Mouse (Mus musculus): ENCODE results near the gene Mgat5.
A peak's percentile ranks its signal among the peaks of the same experiment; 100 is the strongest.

The Mgat5 gene

DNA sequence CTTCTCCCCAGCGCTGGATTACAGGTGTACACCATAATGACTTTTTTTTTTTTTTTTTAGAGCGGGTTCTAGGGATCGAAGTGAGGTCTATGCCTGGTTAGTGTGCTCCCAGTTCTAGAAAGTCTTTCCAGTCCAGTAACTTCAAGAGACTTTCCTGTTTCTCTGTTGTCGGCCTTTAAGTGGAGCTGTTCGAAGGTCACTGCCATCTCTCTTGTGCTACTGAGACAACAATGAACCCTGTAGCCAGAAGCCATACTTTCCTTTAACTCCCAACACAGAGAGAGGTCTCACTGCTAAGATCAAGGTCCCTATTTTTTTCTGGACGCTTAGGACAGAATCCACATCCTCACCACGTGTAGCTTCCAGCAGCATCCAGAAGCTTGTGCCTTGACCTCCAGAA lies 13.4 kb downstream of the Mgat5 start:
- no peak for DNase-seq

DNA sequence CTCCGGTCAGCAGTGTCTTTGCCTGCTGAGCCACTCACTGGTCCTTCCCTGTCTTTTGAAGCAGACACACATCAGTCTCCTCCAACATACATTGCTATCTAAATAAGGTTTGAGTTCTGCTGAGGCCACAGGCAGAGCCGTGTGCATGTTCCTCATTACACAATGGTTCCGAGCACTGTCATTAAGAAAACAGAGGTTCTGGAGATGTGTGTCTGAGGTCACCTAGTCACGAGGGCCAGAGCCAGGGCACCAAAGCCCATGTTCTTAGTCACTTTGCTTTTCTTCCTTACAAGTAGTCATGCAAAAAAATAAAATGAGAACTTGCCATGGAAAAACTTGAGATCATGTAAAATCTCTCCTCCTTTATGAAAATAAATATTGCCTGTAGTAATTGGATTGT lies 14.3 kb downstream of the Mgat5 start:
- DNase-seq = no peak

DNA sequence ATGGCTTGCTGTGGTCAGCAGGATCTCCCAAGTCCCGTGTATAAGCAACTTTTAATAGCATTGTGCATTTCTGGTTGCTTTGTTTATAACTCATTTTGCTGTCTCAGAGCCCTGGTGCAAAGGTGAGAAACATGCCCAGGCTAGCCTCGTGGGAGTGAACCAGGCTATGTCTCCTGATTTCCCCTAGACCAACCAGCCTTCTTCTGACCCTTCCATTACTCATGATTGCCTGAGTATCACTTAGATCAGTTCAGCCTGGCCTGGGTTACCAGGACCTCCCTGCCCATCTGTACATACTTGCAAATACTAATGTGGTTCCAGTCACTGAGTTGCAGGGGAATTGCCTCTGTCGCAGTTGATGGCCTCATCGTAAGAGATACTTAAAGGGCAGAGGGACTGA lies 14.8 kb downstream of the Mgat5 start:
- DNase-seq = no peak

- DNase-seq = no peak
These were observed 17.4 kb downstream of the Mgat5 start for GRCm38 (mm10) chr1:127221998-127222736.

DNA sequence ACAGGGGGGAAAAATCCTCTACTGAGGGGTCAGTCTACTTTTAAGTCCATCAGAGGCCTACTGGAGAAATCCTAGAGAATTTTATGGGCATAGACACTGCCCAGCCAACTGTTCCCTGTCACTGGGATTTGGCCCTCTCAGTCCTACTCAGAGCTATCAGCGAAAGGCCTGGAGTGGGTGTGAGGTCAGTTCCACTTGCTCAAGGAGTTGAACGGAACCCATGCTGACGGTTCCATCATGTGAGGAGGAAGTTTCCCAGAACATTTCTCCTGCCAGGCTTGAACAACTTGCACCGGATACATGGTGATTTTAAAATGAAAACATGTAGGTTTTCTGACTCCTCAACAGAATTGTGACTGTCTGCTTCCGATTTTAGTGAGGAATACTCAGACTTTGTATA lies 20.2 kb downstream of the Mgat5 start:
- DNase-seq = no peak

- no peak for DNase-seq
These were observed 24.2 kb downstream of the Mgat5 start for GRCm38 (mm10) chr1:127229011-127229410.

DNA sequence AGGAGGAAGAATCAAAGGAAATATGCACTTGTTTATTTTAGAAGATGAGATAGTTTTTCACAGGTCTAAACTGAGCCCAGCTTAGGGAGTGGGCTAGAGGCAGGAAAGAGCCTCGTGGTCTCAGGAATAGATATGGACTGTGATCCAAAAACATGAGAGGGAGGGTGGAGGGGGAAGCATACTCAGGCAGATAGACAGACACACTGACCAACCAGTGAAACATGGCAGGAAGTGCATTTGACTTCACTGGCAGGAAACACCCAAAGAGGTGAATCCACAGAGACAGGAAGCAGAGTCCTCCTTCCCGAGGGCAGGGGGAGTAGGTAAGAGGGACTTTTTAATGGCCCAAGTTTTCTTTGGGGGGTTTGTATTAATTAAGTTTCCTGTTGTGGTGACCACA lies 25.7 kb downstream of the Mgat5 start:
- peak; percentile 46 for DNase-seq

DNA sequence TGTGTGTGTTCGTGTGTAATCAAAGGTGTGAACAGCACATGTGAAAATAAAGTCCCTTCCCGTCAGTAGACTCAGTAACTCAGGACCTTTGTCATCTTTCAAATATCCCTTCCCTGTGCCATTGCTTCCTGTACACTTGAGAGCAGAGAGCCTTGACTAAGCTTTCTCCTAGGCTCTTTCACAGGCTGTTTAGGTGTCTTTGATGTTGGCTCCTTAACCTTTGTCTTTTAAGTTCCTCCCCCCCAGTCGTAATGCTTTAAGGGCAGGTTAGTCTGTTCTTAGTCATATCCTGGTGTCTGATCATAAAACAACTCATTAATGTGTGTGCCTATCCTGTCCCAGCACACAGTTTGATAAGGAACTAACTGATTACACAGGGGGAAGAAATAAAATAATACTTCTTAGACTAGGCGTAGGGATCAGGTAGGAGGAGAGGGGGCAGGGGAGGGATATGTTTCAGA lies 28.4 kb downstream of the Mgat5 start:
- DNase-seq = no peak

GRCm38 (mm10) chr1:127235157-127235556 lies 30.3 kb downstream of the Mgat5 start:
- no peak for DNase-seq

DNA sequence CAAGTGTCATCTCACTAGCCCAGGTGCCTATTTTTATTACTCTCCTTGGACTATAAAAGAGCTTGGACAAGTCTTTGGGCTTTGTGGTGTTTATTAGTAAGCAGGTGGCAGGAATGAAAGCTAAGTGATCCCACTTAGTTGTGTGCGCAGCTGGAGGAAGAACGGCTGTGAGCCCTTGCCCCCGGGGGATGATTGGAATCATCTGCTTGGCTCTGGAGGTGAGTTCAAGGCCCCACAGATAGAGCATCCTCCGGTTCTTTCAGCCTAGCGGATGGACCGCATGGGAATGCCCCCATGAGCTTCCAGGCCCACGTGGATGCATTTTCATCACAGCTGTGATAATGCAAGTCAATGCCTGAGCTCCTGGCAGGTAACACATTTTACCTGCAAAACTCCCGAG lies 31.6 kb downstream of the Mgat5 start:
- DNase-seq = no peak

- peak; percentile 51 for DNase-seq
These were observed 34.1 kb downstream of the Mgat5 start for GRCm38 (mm10) chr1:127238871-127239314.

DNA sequence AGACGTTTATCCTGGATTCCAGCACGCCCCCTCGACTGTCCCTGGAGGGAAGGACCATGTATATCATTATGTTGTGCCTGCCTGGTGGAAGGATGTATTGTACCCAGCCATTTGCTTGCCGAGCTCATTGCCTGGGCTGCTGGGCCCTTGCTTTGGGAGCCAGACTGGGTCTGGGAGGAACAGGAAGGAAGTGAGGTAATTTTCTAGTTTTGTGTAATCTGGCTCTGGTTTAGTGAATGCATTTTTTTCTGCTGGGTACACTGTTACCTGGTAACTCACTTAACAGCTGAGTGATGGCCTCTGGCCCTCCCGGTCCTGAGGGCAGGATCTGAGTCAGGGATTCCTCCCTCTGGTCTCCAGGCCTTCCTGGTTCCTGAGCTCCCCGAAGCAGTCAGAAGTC lies 35.1 kb downstream of the Mgat5 start:
- peak; percentile 47 for DNase-seq

DNA sequence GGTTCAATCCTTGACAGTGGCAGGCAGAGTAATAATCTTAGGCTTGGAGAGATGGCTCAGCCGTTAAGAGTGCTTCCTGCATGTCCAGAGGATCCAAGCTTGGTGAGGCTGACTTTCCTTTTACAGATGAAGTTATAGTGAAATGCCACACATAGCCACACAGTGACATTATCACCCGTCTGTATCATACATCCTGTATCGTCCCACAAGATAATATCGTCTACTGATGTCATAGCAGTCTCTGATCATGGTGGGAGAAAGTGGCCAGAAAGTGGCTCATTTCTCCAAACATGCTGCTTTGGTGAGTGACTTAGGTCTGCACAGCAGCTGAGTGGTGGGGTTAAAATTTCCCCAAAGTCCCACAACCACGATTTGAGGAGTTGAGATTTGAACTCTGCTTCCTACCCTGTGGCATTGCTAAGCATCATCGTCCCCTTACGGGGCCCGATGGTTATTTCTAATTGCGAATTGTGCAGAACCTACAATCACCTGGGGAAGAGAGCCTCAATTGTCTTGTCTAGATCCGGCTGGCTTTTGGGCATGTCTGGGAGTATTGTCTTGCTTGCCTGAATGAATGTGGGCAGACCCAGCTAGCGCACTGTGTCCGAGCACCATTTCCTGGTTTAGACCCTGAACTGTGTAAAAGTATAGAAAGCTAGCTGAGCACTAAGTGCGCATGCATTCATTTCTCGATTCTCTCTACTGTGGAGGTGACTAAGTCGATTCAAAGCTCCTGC lies 37.5 kb downstream of the Mgat5 start:
- no peak for DNase-seq

- DNase-seq = no peak
These were observed 38.2 kb downstream of the Mgat5 start for GRCm38 (mm10) chr1:127242888-127243588.

- DNase-seq = no peak
These were observed 39.4 kb downstream of the Mgat5 start for GRCm38 (mm10) chr1:127244054-127244770.

DNA sequence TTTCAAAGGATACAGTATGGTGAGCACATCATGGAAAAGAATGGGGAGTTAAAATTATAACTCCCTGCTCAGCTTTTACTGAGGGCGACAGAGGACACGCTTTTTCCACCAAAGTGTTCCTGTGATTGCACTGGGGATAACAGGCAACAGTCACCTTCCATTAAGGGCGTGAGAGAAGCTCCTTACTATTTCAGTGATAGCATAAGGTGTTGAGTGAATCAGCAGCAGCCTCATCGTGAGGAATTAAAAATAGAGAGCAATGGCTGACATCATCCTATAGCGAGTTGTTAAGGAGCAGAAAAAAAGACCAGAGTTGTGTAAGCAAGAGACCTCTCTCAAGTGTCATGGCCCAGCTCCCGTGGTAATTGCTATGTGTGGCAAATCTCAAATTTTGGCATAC lies 41.3 kb downstream of the Mgat5 start:
- DNase-seq = no peak

GRCm38 (mm10) chr1:127248433-127248832 lies 43.6 kb downstream of the Mgat5 start:
- DNase-seq = no peak

- no peak for DNase-seq
These were observed 44.8 kb downstream of the Mgat5 start for GRCm38 (mm10) chr1:127249621-127250020.

DNA sequence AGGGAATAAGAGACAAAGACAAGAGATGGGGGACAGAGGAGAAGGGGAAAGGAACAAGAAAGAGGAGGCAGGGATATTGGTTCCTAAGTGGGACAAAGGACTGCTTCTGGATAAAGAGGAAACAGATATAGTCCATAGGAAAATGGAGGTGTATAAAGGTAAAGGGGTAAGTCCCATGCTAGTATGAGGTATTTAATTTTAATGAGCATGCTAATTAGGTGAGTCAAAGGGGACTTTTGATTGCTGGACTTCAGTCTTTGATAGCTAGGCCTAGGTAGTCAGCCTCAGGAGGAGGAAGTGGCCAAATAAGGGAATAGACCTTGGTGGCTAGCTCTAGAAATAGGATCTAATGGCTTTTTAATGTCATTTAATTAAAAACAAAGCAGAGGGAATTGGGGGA lies 45.5 kb downstream of the Mgat5 start:
- DNase-seq = no peak

DNA sequence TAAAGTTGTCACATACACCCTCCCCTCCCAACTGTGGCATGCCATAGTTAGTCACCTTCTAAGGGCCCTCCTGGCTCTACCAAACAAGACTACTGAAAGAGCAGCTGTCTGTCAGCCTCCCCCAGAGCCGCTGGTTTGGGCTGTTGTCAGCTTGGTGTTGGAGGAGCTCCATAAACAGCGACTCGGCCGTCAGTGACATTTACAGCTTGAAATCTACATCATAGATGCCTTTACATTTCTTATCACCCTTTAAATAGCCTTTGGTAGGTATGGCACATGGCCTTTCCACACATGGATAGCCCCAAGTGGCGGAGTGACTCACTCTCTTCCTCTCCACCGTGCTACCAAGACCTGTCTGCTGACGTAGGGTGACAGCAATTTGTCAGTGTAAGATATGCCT lies 46.9 kb downstream of the Mgat5 start:
- no peak for DNase-seq

GRCm38 (mm10) chr1:127257005-127257404 lies 52.2 kb downstream of the Mgat5 start:
- DNase-seq = no peak

- DNase-seq = no peak
These were observed 54.9 kb downstream of the Mgat5 start for GRCm38 (mm10) chr1:127259669-127260068.

DNA sequence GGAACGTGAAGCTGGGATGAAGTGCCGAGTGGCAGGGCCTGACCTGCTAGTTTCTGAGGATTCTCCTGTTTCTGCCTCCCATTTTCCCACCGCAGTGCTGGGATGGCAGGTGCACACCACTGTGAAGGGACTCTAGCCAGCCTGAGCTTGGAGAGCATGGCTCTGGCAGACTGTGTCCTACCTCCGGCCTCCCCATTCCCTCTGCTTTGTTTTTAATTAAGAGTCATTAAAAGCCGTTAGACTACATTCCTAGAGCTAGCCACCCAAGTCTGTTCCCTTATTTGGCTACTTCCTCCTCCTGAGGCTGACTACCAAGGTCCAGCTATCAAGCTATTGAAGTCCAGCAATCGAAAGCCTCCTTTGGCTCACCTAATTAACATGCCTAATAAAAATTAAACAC lies 56.2 kb downstream of the Mgat5 start:
- DNase-seq = no peak
